Mouse (Mus musculus) retina, embryonic 14.5 days (tissue): ENCODE measurements around the gene Thra.

Source experiments
- DNase-seq: peaks from one replicate; pipeline ENCODE4 v3.0.0-alpha.2; 2015; ENCODE audit warnings: low spot score

Gene Thra

GRCm38 (mm10) chr11:98781851-98782512 is 41.5 kb downstream of the Thra start:
- DNase-seq: peak; percentile 76

DNA sequence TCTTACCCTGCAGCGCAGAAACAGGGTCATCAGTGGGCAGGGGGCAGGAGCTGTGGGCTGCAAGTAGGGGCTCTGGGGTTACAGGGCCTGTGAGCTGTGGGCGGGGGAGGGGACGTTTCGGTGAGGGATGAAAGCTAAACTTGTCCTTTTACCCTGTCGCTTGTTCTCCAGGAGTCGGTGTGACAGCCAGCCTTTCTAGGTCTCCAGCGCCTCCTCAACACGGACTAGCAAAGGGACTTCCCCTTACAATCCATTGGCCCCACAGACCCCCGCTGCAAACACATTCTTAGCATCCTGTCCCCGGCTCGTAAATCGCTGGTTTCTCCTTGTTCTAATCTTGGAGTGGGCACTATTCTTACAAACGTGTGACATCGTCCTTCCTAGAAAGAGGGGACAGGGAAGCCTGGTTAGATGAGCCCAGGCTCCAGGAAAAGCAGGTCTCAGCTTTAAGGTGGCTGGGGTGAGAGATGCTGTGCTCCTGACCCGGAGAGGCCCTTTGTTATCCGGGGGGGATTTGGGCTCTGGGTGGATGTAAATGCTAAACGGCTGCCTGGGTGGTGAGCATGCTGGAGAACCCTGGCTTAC is 42.3 kb downstream of the Thra start:
- peak; percentile 65 for DNase-seq

GRCm38 (mm10) chr11:98783236-98783696 is 42.8 kb downstream of the Thra start:
- DNase-seq: peak; percentile 88

DNA sequence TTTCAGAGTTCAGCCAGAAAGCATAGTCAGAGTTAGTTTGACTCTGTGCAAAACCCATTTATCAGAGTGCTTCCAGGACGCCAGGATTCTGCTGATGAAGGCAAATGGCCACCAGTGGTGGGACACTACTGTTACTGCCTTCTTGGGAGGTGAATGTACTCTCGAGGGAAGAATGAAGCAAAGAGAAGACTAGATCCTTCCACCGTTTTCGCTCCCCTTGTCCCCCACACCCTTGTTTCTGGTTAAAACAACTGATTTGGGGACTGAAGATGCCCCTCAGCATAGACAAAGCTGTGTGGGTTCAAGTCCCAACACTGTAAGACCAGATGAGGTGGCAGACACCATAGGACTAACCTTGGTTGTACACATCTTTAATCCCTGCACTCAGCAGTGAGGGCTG is 43.7 kb downstream of the Thra start:
- no peak for DNase-seq

DNA sequence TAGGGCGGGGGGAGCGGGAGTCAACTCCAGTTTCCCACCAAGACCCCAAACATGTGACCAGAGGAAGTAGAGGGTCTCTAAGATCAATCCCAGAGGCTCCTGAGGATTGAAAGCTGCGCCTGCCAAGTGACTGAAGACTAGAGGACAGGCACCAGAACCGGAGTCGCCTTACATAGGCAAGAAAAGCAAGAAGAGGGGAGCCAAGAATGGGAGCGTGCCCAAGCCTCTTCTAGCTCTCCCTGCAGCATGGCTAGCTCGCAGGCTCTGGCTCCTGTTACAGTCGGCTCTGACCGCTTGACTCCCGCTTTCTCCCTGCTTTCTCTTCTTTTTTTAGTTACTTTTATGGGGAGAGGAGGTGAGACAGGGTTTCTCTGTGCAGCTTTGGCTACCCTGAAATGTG is 44.8 kb downstream of the Thra start:
- no peak for DNase-seq

- peak; percentile 89 for DNase-seq
Observed at GRCm38 (mm10) chr11:98785772-98786281, 45.4 kb downstream of the Thra start.

DNA sequence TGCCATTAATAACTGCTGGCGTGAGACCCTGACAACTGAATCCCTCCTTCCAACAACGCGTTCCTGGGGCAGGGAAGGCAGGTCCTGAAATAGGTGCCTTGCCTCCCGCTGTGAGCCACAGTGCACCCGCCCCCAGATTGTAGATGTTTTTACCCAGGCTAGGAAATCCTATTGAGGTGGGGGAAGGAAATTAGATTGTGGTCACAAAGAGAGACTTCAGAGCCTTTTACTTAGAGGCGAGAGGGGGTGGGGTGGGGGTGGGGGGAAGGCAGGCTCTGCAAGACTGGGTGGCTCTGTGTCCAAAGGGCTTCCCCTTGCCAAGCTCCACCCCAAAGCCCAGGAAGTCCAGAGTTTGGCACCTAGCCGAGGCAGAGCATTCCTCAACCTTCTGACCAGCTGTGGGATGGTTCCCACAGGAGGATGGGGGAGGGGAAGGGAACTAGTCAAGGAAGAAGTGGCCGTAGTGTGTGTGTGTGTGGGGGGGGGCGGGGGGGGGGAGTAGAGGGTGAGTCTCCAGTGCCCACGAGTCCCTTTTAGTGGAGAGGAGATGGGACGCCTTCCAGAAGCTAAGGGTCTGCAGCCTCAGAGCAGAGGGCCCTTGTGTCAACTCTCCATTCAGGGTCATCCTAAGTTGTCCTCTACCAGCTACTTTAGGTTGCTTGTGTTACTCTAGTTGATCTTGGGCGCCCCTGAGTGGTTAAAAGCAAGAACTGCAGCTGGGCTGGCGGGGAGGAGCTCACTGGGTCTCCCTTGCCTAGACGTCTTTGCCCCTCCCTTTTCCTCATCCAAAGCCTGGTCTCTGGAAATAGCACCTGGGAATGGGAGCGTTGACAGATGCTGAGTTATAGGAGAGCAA is 46.1 kb downstream of the Thra start:
- peak; percentile 96 for DNase-seq

- DNase-seq: no peak
Observed at GRCm38 (mm10) chr11:98787229-98787628, 46.8 kb downstream of the Thra start.

GRCm38 (mm10) chr11:98787691-98788090 is 47.3 kb downstream of the Thra start:
- peak; percentile 41 for DNase-seq

GRCm38 (mm10) chr11:98788139-98788538 is 47.7 kb downstream of the Thra start:
- DNase-seq: no peak

GRCm38 (mm10) chr11:98788550-98789218 is 48.2 kb downstream of the Thra start:
- peak; percentile 90 for DNase-seq

DNA sequence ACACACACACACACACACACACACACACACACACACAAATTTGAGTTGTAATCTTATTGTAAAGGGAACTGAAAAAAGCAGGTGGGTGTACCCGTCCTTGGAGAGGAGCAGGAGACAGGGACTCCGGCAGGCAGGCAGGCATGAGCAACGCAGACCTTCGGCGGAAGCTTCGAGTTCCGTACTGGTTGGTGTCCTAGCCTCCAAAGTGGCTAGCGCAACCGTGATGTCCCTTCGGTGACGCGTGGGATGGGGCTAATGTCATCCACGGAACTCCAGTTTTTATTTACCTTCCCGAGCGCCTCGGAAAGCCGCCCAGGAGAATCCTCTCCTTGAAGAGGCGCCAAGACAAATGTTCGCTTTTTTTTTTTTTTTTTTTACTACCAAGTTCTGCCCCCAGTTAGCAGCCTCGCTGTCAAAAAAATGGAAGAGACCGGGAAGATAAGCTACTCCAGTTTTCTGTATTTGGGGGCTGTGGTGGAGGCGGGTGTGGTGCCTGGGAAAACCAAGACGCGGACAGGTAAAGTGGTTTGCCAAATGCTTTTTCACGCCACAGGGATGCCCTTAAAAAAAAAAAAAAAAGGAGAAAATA is 48.9 kb downstream of the Thra start:
- DNase-seq: no peak

DNA sequence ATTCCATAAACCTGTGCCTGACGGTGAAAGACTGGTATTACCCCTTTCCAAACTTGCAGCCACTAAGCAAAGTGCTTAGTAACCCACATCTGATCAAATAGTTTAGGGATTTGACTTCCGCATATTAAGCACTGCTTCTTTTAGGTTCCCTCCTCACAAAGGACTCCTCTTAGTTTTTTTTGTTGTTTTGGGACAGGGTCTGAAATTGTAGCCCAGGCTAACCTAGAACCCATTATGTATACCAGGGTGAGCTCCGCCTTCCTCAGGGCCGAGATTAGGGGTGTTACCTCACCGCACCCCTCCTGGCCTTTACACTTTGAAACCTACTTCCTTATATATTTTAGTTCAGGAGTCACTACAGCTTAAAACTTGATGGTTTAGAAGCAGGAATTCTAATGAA is 49.4 kb downstream of the Thra start:
- DNase-seq: no peak

DNA sequence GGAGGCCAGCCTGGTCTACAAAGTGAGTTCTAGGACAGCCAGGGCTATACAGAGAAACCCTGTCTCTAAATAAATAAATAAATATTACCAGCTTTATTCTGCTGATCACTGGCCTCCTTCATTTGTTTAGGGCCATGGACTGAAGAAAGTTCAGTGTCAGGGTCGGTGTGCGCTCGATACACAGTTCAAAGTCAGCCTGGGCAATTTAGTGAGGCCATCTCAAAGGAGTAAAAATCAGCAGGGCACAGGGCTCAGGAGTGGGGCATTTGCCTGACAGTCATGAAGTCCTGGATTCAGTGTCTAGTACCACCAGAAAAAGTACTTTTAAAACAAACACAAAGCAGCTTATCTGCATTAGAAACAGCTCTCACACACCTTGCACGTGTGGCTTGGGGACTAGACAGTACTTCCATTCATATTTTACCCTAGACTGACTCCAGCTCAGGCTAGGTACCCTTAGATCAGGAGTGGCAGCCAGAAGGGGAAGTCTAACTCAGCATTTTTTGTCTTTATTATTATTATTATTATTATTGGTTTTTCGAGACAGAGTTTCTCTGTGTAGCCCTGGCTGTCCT is 50.3 kb downstream of the Thra start:
- DNase-seq: no peak

- no peak for DNase-seq
Observed at GRCm38 (mm10) chr11:98791448-98791847, 51.0 kb downstream of the Thra start.

DNA sequence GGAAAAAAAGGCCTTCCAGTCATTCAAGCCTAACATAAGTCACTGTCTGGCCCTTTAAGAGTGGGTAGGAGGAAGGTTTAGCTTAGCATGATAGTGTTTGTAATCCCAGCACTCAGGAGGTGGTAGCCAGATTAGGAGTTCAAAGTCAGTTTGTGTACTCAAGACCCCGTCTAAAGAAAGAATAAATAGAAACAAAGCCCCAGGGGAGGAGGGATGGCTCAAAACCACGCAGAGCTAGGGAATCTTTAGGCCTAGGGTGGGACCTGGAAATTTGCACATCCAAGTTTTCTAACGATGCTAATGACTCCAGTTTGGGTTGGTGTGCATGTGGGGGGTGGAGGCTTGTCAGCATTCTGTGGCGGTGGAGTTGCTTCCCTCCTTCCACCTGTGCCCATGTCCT is 51.6 kb downstream of the Thra start:
- DNase-seq: no peak

- peak; percentile 78 for DNase-seq
Observed at GRCm38 (mm10) chr11:98794469-98795014, 54.1 kb downstream of the Thra start.

DNA sequence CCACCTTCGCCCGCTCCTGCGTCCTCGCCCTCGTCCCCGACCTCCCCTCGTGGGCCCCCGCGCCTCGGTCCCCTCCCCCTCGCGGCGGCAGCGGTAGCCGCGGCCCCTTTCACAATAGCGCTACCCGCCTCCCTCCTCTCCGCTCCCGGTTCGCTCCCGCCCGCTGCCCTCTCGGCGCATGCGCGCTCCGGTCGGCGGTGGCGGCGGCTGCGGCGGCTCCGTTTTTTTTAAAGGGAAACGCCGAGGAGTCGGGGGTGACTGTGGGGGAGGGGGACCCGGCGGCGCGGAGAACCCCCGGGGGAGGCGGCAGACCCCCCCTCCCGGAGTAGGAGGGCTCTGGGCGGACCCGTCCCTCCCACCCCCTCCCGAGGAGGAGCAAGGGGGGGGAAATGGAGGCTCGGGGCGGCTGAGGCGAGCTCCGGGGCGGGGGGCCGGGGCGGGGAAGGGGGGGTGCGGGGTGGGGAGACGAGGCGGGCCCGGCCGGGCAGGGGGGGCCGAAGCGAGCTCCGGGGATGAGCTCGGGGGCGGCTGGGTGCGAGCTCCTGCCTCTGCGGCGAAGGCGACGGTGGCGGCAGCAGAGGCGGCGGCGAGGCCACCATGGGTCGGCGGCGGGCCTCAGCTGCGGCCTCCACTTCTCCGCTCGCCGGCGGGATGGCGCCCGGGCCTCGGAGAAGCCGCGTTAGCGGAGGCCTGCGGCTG is 54.7 kb downstream of the Thra start, which contains the start of gene Msl1:
Msl1 (plus strand) TSS at position 502 of the 699 bp plus-strand sequence.
- DNase-seq: peak; percentile 91

DNA sequence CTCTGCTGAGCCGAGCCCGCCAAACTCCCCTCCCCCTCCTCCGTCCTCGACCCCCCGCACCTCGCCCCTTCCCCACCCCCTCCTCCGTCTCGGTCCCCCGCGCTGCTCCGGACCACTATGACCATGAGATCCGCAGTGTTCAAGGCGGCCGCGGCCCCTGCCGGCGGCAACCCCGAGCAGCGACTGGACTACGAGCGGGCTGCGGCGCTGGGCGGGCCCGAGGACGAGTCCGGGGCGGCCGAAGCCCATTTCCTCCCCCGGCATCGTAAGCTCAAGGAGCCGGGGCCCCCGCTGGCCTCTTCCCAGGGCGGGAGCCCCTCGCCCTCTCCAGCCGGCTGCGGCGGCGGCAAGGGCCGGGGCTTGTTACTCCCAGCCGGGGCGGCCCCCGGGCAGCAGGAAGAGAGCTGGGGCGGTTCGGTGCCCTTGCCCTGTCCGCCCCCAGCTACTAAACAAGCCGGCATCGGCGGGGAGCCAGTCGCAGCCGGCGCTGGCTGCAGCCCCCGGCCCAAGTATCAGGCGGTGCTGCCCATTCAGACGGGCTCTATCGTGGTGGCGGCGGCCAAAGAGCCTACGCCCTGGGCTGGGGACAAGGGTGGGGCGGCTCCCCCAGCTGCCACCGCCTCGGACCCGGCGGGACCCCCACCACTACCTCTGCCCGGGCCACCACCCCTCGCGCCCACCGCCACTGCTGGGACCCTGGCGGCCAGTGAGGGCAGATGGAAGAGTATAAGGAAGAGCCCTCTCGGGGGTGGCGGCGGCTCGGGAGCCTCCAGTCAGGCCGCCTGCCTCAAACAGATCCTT is 55.5 kb downstream of the Thra start:
- DNase-seq: peak; percentile 65
